Mouse (Mus musculus) midbrain, embryonic 14.5 days (tissue): ENCODE results near the gene Ganab. TPM values are rescaled to one million over a fixed set of nuclear protein-coding genes. Genes with fewer than 3 reads are reported as not detected.
A peak's percentile ranks its signal among the peaks of the same experiment; 100 is the strongest.

Source experiments
- ATAC-seq: fragments of 200-750 bp; cut with Nextera tagmentation; 2 replicates; pipeline ENCODE4 v1.8.0; 2017; ENCODE audit warnings: moderate number of reproducible peaks, moderate library complexity; ENCODE audit not compliant: low FRiP score, low TSS enrichment
- DNase-seq: peaks from one replicate; pipeline ENCODE4 v3.0.0-alpha.2; 2015
- H3K27ac ChIP-seq: fragments of 300-500 bp; sonication (generic); replicated peaks from 2 replicates; pipeline ENCODE4 v1.5.1; 2014; ENCODE audit warnings: mild to moderate bottlenecking, low read depth, low read length, moderate library complexity
- H3K27me3 ChIP-seq: fragments of 300-500 bp; sonication (generic); 2 replicates; pipeline ENCODE4 v1.6.1; 2014; ENCODE audit warnings: low read length, control low read depth, mixed read lengths; ENCODE audit not compliant: control insufficient read depth, insufficient read depth
- H3K36me3 ChIP-seq: fragments of 300-500 bp; sonication (generic); 2 replicates; pipeline ENCODE4 v1.6.1; 2014; ENCODE audit warnings: low read length, control low read depth; ENCODE audit not compliant: control insufficient read depth, insufficient read depth
- H3K4me1 ChIP-seq: fragments of 300-500 bp; sonication (generic); 2 replicates; pipeline ENCODE4 v1.6.1; 2014; ENCODE audit warnings: mild to moderate bottlenecking, antibody characterized with exemption, low read length, control low read depth; ENCODE audit not compliant: control insufficient read depth, insufficient read depth
- H3K4me2 ChIP-seq: fragments of 300-500 bp; sonication (generic); 2 replicates; pipeline ENCODE4 v1.6.1; 2014; ENCODE audit warnings: mild to moderate bottlenecking, low read length, moderate library complexity
- H3K4me3 ChIP-seq: fragments of 300-500 bp; sonication (generic); replicated peaks from 2 replicates; pipeline ENCODE4 v1.5.1; 2014; ENCODE audit warnings: low read depth, low read length
- H3K9ac ChIP-seq: fragments of 300-500 bp; sonication (generic); replicated peaks from 2 replicates; pipeline ENCODE4 v1.6.1; 2014; ENCODE audit warnings: mild to moderate bottlenecking, low read length, moderate library complexity
- H3K9me3 ChIP-seq: fragments of 300-500 bp; sonication (generic); 2 replicates; pipeline ENCODE4 v1.6.1; 2016; ENCODE audit warnings: low read length, control low read depth, mixed read lengths; ENCODE audit not compliant: control insufficient read depth
- WGBS: fragments of 180-500 bp; shearing (Covaris S2); extraction: QIAGEN DNeasy Blood & Tissue Kit; methylation state at CpG from one replicate; pipeline ENCODE4 v1.1.7; 2014; 5-methylcytosine and 5-hydroxymethylcytosine counted together
- polyA plus RNA-seq: library from polyadenylated mRNA; unstranded; fragments of >200 nt; fragmentation: Nextera tagmentation; extraction: Ambion mirVana; gene quantifications from 2 replicates; pipeline ENCODE4 v1.2.1, GENCODE M21; 2014

Gene Ganab
- polyA plus RNA-seq, 1 experiment from 2014 or later = 83.3 TPM

DNA sequence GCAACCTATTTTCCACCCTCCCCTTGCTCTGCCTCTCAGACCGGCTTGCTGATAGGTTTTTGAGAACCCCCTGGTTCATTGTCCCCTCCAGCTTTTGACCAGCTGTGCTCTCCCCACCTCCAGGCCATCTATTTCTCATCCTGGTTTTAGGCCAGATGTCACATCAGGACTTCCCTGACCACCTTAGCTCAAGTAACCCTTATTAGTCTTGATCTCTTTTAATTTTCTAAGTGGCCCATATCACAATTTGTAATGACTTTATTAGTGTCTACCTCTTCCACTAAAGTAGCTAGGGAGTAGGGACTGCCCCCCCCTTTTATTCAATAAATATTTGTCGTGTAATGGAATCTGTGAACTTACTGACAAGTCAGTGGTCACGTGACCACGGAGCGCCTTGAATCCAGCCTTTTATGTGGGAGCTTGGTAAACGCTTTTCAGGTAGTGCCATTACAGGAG lies 23.0 kb downstream of the Ganab start:
- ATAC-seq (no peak; the same call in 1 of the 2 replicates), DNase-seq (peak; percentile 74)
- 2% methylated on average over 6 of the region's 6 CpGs for WGBS
- H3K27ac ChIP-seq = peak overlapping the region; percentile 85
- H3K4me1 ChIP-seq = peaks cover 10% of the 10 kb centered on the region; the same call in 1 of the 2 replicates
- H3K4me2 ChIP-seq = peak overlapping the region; percentile 62
- H3K36me3 ChIP-seq = peaks cover 29% of the 10 kb centered on the region
- H3K9ac ChIP-seq = peak overlapping the region; percentile 80
- H3K9me3 ChIP-seq = no peaks in the 10 kb centered on the region
- H3K27me3 ChIP-seq = no peaks in the 10 kb centered on the region
- peak overlapping the region; percentile 83 for H3K4me3 ChIP-seq

DNA sequence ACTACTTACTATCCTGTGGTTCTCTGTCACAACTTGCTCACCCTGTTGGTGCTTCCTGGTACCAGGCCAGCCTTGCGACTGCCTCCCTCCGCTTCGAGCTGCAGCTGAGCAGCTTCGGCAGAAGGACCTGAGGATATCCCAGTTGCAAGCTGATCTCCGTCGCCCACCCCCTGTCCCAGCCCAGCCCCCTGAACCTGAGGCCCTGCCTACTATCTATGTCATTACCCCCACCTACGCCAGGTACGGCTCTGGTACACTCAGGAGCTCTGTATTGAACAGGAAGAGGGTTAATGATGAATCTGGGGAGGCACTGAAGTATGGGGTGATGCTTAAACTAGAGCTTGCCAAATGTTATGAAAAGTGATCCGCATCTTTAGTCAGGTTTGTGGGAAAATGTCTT lies 23.9 kb downstream of the Ganab start:
- Histone ChIP-seq H3K4me1 (peaks cover 10% of the 10 kb centered on the region; the same call in 1 of the 2 replicates), H3K9ac (no peak overlapping the region), H3K27ac (no peak overlapping the region), H3K27me3 (no peaks in the 10 kb centered on the region), H3K9me3 (no peaks in the 10 kb centered on the region), H3K4me3 (peak overlapping the region; percentile 83; the same call in 1 of the 2 replicates), H3K4me2 (peak overlapping the region; percentile 62), H3K36me3 (peaks cover 29% of the 10 kb centered on the region)
- no peak for DNase-seq
- no peak for ATAC-seq
- WGBS = 87% methylated on average over 9 of the region's 9 CpGs

DNA sequence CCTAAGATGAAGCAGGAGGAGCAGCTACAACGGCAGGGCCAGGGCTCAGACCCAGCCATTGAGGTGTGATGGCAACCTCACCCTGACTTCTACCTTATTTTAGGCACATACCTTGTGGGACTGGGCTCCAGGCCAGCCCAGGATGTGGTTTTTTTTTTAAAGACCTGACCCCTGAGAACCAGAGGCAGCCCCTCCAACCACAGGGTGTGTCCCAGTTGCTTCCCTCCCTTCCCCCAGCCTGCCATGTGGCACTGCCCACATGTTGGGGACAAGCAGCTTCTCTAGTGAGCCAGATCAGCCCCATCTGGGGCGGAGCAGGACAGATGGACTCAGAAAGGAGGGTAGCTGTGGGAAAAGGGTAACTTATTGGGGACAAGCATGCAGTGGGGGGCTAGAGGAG lies 28.9 kb downstream of the Ganab start:
- ATAC-seq = no peak

DNA sequence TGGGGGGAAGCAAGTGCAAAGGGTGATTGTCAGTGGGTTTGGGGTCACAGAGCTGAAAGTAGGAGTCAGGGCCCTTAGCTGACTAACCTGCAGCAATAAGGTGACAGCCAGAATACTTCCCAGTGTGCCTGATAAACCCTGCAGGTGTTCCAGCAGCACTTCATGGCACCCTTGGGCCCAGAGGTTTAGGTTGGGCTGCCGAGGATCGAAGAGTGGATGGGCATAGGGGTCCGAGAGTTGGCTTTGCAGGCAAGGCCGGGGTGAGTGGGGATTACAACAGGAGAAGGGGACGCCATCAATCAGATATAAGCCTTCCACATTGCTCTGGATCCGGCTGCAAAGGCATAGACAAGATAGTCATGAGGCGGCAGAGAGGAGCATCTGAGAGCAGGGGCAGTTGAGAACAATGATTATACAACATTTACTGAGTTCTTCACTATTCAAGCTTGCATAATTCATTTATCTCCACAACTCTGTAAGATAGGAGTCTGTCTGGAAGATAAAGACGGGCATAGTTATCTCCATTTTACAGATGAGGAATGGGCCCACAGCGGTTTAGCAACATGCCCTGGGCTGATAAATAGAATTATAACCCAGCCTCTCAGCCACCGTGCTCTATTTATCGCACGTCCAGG lies 30.1 kb downstream of the Ganab start:
- no peak overlapping the region for H3K9ac ChIP-seq

More for the DNA sequence above, 28.9 kb downstream of the Ganab start:
- H3K9ac ChIP-seq = no peak overlapping the region
- H3K4me2 ChIP-seq = no peak overlapping the region
- no peak overlapping the region for H3K27ac ChIP-seq
- no peak for DNase-seq
- no peak overlapping the region for H3K4me3 ChIP-seq
- WGBS = 95% methylated on average over 2 of the region's 2 CpGs
- no peaks in the 10 kb centered on the region for H3K27me3 ChIP-seq
- H3K9me3 ChIP-seq = no peaks in the 10 kb centered on the region
- peaks cover 11% of the 10 kb centered on the region for H3K4me1 ChIP-seq
- H3K36me3 ChIP-seq = peaks cover 32% of the 10 kb centered on the region

DNA sequence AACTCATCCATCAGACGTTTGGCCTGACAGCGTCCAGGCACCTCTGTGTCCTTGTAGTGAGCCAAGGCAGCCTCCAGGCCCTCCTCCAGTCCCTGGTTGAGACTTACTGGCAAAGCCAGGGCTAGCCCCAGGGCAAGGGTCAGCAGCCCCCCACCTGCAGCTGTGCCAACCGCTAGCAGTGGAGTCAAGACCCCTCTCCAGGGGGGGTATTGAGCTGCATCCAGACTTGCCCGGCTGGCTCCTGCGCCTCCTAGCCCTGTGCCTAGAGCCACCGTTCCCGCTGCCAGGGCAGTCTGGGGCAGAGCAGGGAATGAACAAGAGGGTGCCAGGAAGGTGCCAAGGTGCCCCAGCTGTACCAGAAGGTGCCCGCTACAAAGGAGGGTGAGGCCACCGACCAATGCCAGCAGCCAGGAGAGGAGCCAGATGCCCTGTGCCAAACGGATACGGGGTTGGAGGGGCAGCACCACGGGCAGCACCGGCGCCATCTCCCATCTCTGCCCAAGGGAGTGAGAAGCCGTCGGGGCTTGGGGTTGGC lies 30.9 kb downstream of the Ganab start:
- Histone ChIP-seq H3K4me3 (peak overlapping the region; percentile 51), H3K9ac (peak overlapping the region; percentile 65), H3K4me1 (peaks cover 11% of the 10 kb centered on the region), H3K4me2 (peak overlapping the region; percentile 71), H3K27me3 (no peaks in the 10 kb centered on the region), H3K9me3 (no peaks in the 10 kb centered on the region), H3K36me3 (peaks cover 34% of the 10 kb centered on the region), H3K27ac (no peak overlapping the region)
- peak; percentile 38; the same call in 1 of the 2 replicates for ATAC-seq
- 19% methylated on average over 16 of the region's 16 CpGs for WGBS
- no peak for DNase-seq

More for the DNA sequence above, 30.1 kb downstream of the Ganab start:
- no peak overlapping the region for H3K4me2 ChIP-seq
- H3K27ac ChIP-seq = no peak overlapping the region
- peaks cover 32% of the 10 kb centered on the region for H3K36me3 ChIP-seq
- no peak overlapping the region for H3K4me3 ChIP-seq
- no peaks in the 10 kb centered on the region for H3K9me3 ChIP-seq
- ATAC-seq (no peak), DNase-seq (no peak)
- H3K27me3 ChIP-seq = no peaks in the 10 kb centered on the region
- WGBS = 87% methylated on average over 12 of the region's 12 CpGs
- peaks cover 11% of the 10 kb centered on the region for H3K4me1 ChIP-seq

DNA sequence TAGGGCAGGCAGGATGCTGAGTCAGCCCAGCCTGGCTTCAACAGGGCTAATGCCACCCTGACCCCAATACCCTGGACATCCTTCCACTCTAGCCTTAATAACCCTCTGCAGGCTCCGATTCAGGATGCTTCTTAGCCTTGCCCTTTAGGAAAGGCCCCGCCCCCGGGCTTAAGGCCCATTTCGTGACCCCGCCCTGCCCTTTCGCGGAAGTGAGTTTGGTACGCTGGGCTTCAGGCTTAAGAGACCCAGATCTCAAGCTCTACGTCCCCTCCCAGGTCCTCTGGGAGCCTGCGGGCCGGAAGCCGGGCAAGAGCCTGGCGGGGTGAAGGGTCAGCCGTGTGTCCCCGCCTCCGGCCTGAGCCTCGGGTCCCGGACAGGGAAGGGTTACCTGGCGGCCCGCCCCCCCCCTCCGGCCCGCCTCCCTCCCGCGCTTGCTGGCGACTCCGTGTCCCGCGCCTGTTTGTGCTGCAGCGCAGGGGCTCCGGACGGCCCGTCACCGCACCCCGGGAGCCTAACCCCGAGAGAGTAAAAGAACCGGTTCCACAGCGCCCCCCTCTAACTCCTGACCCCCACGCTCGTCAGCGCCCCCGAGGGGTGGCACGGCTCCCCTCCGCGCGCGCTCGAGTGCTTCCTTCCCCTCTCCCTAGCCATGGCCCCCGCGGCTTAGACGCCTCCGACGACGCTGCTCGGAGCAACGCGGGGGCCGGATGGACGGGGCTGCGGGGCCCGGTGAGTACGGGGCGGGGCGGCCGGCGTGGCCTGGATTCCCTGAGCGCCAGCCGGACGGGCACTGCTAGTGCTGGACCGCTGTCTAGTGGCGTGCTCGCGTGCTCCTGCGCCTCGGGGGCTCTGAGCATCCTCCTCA lies 31.6 kb downstream of the Ganab start, which contains the start of the genes Rom1 and Eml3:
Gene Rom1, minus strand, starts transcription at position 133 of the 865 bp plus-strand sequence.
Gene Eml3, plus strand, starts transcription at position 329 of the 865 bp plus-strand sequence.
- ATAC-seq = peak; percentile 62
- no peaks in the 10 kb centered on the region for H3K27me3 ChIP-seq
- peaks cover 35% of the 10 kb centered on the region for H3K36me3 ChIP-seq
- under 1% methylated on average over 70 of the region's 74 CpGs for WGBS
- peak within 1 kb of the TSS; percentile 51 for H3K4me3 ChIP-seq
- H3K4me1 ChIP-seq = peaks cover 11% of the 10 kb centered on the region
- peak; percentile 64 for DNase-seq
- no peaks in the 10 kb centered on the region for H3K9me3 ChIP-seq
- peak within 1 kb of the TSS; percentile 71 for H3K4me2 ChIP-seq
- H3K27ac ChIP-seq = no peak within 1 kb of the TSS
- peak within 1 kb of the TSS; percentile 65 for H3K9ac ChIP-seq

DNA sequence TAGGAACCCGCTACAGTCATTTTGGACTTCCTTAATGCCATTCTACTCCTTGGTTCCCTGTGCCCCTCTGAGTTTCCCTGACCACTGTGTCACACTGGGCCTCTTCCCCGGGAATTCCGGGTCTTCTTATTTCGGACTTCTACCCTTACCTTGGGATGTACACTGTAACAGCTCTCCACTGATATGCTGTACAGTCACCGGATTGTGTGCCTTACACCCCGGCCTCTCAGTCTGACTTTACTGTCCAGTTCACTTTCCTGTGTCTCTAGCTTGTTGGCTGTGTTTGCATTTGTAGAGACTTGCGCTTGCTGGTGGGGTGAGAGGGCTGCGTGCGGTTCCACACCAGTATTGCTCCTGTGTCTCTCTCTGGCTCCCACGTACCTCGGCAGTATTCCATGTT lies 32.2 kb downstream of the Ganab start:
- H3K4me1 ChIP-seq = peaks cover 11% of the 10 kb centered on the region
- H3K36me3 ChIP-seq = peaks cover 33% of the 10 kb centered on the region
- ATAC-seq (no peak), DNase-seq (no peak)
- H3K9ac ChIP-seq = peak overlapping the region; percentile 65
- no peak overlapping the region for H3K27ac ChIP-seq
- H3K4me3 ChIP-seq = peak overlapping the region; percentile 51
- H3K27me3 ChIP-seq = no peaks in the 10 kb centered on the region
- H3K9me3 ChIP-seq = no peaks in the 10 kb centered on the region
- 17% methylated on average over 11 of the region's 11 CpGs for WGBS
- peak overlapping the region; percentile 71 for H3K4me2 ChIP-seq

DNA sequence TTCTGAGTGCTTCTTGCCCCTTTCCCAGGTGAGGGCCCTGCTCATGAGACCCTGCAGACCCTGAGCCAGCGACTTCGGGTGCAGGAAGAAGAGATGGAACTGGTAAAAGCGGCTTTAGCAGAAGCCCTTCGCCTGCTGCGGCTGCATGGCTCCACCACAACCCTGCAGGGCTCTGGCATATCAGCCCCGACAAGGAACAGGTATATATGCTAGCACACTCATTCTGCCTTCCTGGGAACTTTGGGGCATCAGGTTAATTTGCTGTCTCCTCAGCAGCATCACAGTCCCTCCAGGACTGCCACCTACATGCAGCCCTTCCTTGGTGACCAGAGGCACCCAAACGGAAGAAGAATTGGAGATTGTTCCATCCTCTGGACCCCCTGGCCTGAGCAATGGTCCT lies 32.9 kb downstream of the Ganab start:
- Histone ChIP-seq H3K9ac (no peak overlapping the region), H3K36me3 (peaks cover 26% of the 10 kb centered on the region), H3K9me3 (no peaks in the 10 kb centered on the region), H3K4me1 (peaks cover 11% of the 10 kb centered on the region), H3K27ac (no peak overlapping the region), H3K4me3 (no peak overlapping the region), H3K27me3 (no peaks in the 10 kb centered on the region), H3K4me2 (no peak overlapping the region)
- WGBS = 92% methylated on average over 7 of the region's 7 CpGs
- DNase-seq = no peak
- ATAC-seq = no peak
